Mouse (Mus musculus) lung, adult 2 months (tissue): ENCODE data around the gene Ndufa6.

Experiments used
- CTCF ChIP-seq: fragments of 200-500 bp; IDR thresholded peaks from 2 replicates; pipeline ENCODE4 v1.5.1; 2011; ENCODE audit warnings: mild to moderate bottlenecking, low read length, control low read depth; ENCODE audit not compliant: insufficient read depth
- POLR2A ChIP-seq: fragments of 200-500 bp; IDR thresholded peaks from 2 replicates; pipeline ENCODE4 v1.6.1; 2011; ENCODE audit warnings: low read depth, mild to moderate bottlenecking, control low read depth, low read length, borderline replicate concordance; ENCODE audit errors: extremely low read depth

GRCm38 (mm10) chr15:82317839-82318238 is 36.3 kb downstream of the Ndufa6 start:
- TF ChIP-seq CTCF (no peak), POLR2A (no peak)
